34 mouse cellular contexts compared by ENCODE assay signal in genomic region chr6:113816690-113817089, GRCm38 (mm10).
"Had no signal": no experiment of that assay in that cellular context is flagged by ENCODE, and none has a peak within 500 bp of the region (broad histone marks: within the 10 kb centered on the region; RNA-seq: fewer than 3 reads in every experiment).

No protein-coding gene starts in this region.

- H3K4me1 ChIP-seq: heart, embryonic 12.5 days; heart, embryonic 13.5 days; heart, embryonic 15.5 days; hindbrain, embryonic 10.5 days; hindbrain, embryonic 12.5 days; hindbrain, embryonic 13.5 days; hindbrain, embryonic 15.5 days; intestine, embryonic 15.5 days; kidney, embryonic 15.5 days had no signal

- H3K9ac ChIP-seq: heart, embryonic 12.5 days; heart, embryonic 13.5 days; heart, embryonic 15.5 days; hindbrain, embryonic 12.5 days; hindbrain, embryonic 13.5 days; hindbrain, embryonic 14.5 days; hindbrain, embryonic 15.5 days; intestine, embryonic 15.5 days; kidney, embryonic 15.5 days had no signal

- H3K36me3 ChIP-seq: heart, embryonic 10.5 days; heart, embryonic 12.5 days; heart, embryonic 13.5 days; heart, embryonic 15.5 days; hindbrain, embryonic 10.5 days; intestine, embryonic 15.5 days; kidney, embryonic 15.5 days had no signal

- H3K4me3 ChIP-seq: heart, embryonic 10.5 days; heart, embryonic 12.5 days; heart, embryonic 13.5 days; heart, embryonic 15.5 days; hindbrain, embryonic 10.5 days; hindbrain, embryonic 12.5 days; hindbrain, embryonic 13.5 days; hindbrain, embryonic 15.5 days; intestine, embryonic 15.5 days; kidney, embryonic 15.5 days; layer of hippocampus, adult 2 months; left cerebral cortex, adult 2 months had no signal

- ATAC-seq: hindbrain, embryonic 16.5 days; hindbrain, postnatal 0 days; inflammation-experienced regulatory T-cells, adult 6 months; intestine, embryonic 15.5 days; intestine, postnatal 0 days had no signal

- H3K27me3 ChIP-seq: hindbrain, embryonic 12.5 days; hindbrain, embryonic 13.5 days; hindbrain, embryonic 15.5 days; intestine, embryonic 15.5 days; kidney, embryonic 15.5 days had no signal

- H3K27ac ChIP-seq: heart, embryonic 10.5 days; heart, embryonic 13.5 days; heart, embryonic 15.5 days; hindbrain, embryonic 10.5 days; hindbrain, embryonic 12.5 days; hindbrain, embryonic 13.5 days; hindbrain, embryonic 14.5 days; hindbrain, embryonic 15.5 days; hindbrain, postnatal 0 days; intestine, embryonic 15.5 days; kidney, embryonic 15.5 days; kidney, postnatal 0 days; layer of hippocampus, adult 2 months; left cerebral cortex, adult 2 months had no signal

- H3K4me2 ChIP-seq: heart, embryonic 11.5 days; heart, embryonic 12.5 days; heart, embryonic 13.5 days; heart, embryonic 15.5 days; hindbrain, embryonic 12.5 days; hindbrain, embryonic 13.5 days; hindbrain, embryonic 14.5 days; hindbrain, embryonic 15.5 days; intestine, embryonic 15.5 days; kidney, embryonic 15.5 days had no signal

- DNase-seq: heart, postnatal 14 days; heart, postnatal 36 days; heart, postnatal 4 days; kidney, adult 11 months; kidney, adult 18-20 months; kidney, adult 2 months; kidney, adult 8-10 months; kidney, adult 9 months; kidney, postnatal 10 days; kidney, postnatal 14 days; kidney, postnatal 25 days; kidney, postnatal 36 days; kidney, postnatal 4 days; layer of hippocampus, adult 9-11 months; layer of hippocampus, postnatal 36 days had no signal

- H3K9me3 ChIP-seq: heart, embryonic 10.5 days; heart, embryonic 12.5 days; heart, embryonic 13.5 days; heart, embryonic 15.5 days; hindbrain, embryonic 10.5 days; hindbrain, embryonic 12.5 days; hindbrain, embryonic 13.5 days; hindbrain, embryonic 15.5 days; intestine, embryonic 15.5 days; kidney, embryonic 15.5 days had no signal
